Mouse (Mus musculus) large intestine, adult 2 months (tissue): ENCODE data around the gene Il22ra2. TPM values are rescaled to one million over a fixed set of nuclear protein-coding genes. Genes with fewer than 3 reads are reported as not detected.

Source experiments
- polyA plus RNA-seq: library from polyadenylated mRNA; depleted of rRNA; stranded (reverse); fragments of >200 nt; gene quantifications from 2 replicates; pipeline ENCODE4 v1.2.3, GENCODE M21; 2012; rRNA removed

Gene Il22ra2
- polyA plus RNA-seq, 1 experiment = 1.5 TPM

Other genes starting within 250 kb of the Il22ra2 start
- gene Ifngr1, start 30.0 kb upstream of the Il22ra2 start, polyA plus RNA-seq = 65.3 and 72.6 TPM in 2 replicates
- gene Il20ra, start 90.6 kb downstream of the Il22ra2 start, polyA plus RNA-seq = not detected in 2 replicates
- 0.30 and 0.44 TPM in 2 replicates for gene Slc35d3, start 229.5 kb downstream of the Il22ra2 start, polyA plus RNA-seq